Mouse (Mus musculus) ovary, adult 2 months (tissue): ENCODE measurements around the gene Atxn7l2. TPM values are rescaled to one million over a fixed set of nuclear protein-coding genes. Genes with fewer than 3 reads are reported as not detected.

Experiments
- polyA plus RNA-seq: library from polyadenylated mRNA; depleted of rRNA; stranded (reverse); fragments of >200 nt; gene quantifications from 2 replicates; pipeline ENCODE4 v1.2.3, GENCODE M21; 2012; rRNA removed

Gene Atxn7l2
- polyA plus RNA-seq: 16.2 and 17.9 TPM in 2 replicates

GRCm38 (mm10) chr3:108210771-108211139 is at the start of gene Atxn7l2:
Gene Atxn7l2 (minus strand): TSS chr3:108210934.

GRCm38 (mm10) chr3:108256719-108257637 is 46.2 kb upstream of the Atxn7l2 start, which contains the start of gene Psma5:
Gene Psma5 (plus strand): TSS chr3:108256926.

GRCm38 (mm10) chr3:108226558-108227350 is 16.0 kb upstream of the Atxn7l2 start, which contains the start of gene Sypl2:
Gene Sypl2 (minus strand): TSS chr3:108226648.

DNA sequence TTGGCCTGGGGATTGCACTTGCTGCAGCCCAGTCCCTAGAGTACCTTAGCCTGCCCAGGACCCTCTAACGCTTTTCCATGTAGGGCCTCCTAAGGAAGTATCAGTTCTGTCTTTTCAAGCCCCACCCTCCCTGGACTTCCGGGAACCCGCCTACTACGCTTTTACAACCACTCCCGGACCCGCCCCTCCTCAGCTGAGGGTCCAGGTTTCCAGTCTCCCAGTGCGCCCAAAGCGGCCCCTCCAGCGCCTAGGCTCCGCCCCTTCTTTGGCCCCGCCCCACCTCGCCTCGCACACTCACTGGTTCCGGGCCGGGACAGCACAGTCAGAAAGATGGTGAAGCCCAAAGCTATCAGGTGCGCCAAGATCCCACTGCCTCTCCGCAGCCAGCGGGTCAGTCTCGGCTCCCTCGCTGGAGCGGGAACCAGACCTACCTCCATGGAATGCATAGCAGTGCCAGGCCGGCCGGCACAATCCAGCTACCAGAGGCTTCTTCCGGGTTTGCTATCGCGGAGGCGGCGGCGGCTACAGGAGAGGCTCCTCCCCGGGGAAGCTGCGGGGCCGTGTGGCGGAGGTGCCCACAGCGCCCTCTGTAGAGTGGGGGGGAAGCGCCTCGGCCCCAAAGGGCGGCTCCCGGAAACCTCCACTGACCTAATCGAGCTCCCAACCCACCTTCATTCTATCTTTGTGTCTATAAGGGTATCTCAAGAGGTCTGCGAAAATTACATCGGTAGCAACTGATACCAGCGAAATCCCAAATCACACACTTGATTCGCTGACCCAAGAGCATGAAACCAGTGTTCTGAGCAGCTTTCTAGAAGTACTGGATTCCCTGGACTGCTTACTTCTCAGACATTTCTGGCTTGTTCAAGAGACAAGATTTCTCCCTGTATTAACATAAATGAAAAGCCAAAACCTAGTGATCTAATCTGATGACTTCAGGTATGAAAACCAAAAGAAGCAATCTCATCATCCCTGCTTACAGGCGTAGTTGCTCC is 10.1 kb downstream of the Atxn7l2 start, which contains the start of gene Cyb561d1:
TSS of gene Cyb561d1 (minus strand) at position 884 of the 995 bp plus-strand sequence.

DNA sequence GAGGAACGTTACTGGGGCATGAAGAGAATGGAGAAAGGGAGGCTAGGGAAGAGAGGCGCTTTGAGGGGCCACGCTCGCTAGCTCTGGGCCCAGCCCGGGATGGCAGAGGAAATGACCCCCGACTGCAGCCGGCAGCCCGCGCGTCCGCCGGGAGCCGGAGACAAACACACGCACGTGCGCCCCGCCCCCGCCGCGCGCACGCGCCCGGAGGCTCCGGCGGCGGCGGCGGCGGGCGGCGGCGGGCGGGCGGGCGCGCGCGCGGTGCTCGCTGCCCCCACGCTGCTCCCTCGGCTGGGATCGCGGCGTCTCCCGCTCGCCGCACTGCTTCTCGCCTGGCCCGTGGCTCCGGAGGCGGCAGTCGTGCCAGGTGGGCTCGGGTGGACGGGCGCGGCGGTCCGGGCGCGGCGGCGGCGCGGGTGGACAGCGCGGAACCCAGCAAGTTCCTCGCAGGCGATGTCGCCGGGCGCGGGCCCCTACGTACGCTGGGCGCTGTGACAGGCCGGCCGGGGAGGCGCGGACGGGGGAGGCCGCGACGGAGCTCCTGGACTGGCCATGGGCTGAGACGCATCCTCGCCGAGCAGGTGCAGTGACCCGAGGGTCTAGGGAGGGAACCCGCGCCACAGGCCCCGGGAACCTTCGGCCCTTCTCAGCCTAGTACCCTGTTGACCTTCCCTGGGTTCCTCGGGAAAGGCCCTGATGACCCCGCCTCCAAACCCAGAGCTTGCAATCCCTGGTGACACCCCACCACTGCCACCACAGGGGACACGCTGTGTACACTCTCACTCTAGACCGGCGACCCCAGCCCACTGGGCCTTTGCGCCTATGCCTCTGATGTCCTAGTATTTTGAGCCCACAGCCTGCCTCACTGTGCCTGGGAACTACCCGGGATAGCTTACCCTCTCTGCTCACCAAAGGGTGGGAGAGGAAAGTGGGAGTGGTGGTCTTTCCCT is 24.4 kb downstream of the Atxn7l2 start, which contains the start of gene Amigo1:
TSS of gene Amigo1 (plus strand) at position 238 of the 950 bp plus-strand sequence.

DNA sequence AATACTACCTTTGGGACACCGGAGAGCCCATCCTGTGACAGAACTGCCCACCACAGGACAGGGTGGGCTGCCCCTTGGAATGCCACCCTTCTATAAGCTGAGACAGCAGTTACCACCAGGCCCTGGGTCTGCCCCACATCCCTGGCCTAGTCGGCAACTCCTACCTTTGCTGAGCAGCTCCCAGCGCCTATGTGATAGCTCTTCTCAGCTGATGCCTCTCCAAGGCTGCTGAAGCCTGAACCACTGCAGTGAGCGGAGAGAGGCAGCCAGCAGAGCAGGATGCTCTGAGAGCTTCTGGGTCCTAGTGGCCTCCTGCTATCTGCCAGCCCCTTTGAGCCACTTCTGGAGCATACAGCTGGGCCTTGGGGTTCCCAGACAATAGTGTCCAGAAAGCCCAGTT is 56.1 kb downstream of the Atxn7l2 start, which contains the start of gene Gpr61:
TSS of gene Gpr61 (minus strand) at position 227 of the 400 bp plus-strand sequence.

Other genes starting within 250 kb of the Atxn7l2 start
- 0.29 and 0.37 TPM in 2 replicates for gene Gstm3, start 241.7 kb downstream of the Atxn7l2 start, polyA plus RNA-seq
- 769 and 813 TPM in 2 replicates for gene Gstm2, start 224.5 kb downstream of the Atxn7l2 start, polyA plus RNA-seq
- 1,875 and 2,662 TPM in 2 replicates for gene Gstm1, start 193.0 kb downstream of the Atxn7l2 start, polyA plus RNA-seq
- gene Gstm4, start 166.0 kb downstream of the Atxn7l2 start, polyA plus RNA-seq: 10.8 and 14.4 TPM in 2 replicates
- 259 and 297 TPM in 2 replicates for gene Ampd2, start 124.3 kb downstream of the Atxn7l2 start, polyA plus RNA-seq
- 1.8 and 2.3 TPM in 2 replicates for gene Gnat2, start 118.1 kb downstream of the Atxn7l2 start, polyA plus RNA-seq
- gene Gnai3, start 64.8 kb downstream of the Atxn7l2 start, polyA plus RNA-seq: 15.1 and 16.2 TPM in 2 replicates
- not detected in 2 replicates for gene Gpr61, start 56.1 kb downstream of the Atxn7l2 start, polyA plus RNA-seq
- gene Amigo1, start 24.6 kb downstream of the Atxn7l2 start, polyA plus RNA-seq: 42.4 and 42.5 TPM in 2 replicates
- gene Cyb561d1, start 9.7 kb downstream of the Atxn7l2 start, polyA plus RNA-seq: 8.7 and 9.5 TPM in 2 replicates
- 0.16 and 0.17 TPM in 2 replicates for gene Sypl2, start 15.7 kb upstream of the Atxn7l2 start, polyA plus RNA-seq
- 40.5 and 50.5 TPM in 2 replicates for gene Psma5, start 46.0 kb upstream of the Atxn7l2 start, polyA plus RNA-seq
- 29.1 and 29.2 TPM in 2 replicates for gene Sort1, start 73.1 kb upstream of the Atxn7l2 start, polyA plus RNA-seq
- gene Mybphl, start 154.0 kb upstream of the Atxn7l2 start, polyA plus RNA-seq: not detected in 2 replicates
- gene Psrc1, start 172.9 kb upstream of the Atxn7l2 start, polyA plus RNA-seq: 8.1 and 12.4 TPM in 2 replicates
- 35.2 and 37.0 TPM in 2 replicates for gene Celsr2, start 204.6 kb upstream of the Atxn7l2 start, polyA plus RNA-seq
- gene Sars, start 234.3 kb upstream of the Atxn7l2 start, polyA plus RNA-seq: 28.4 and 31.9 TPM in 2 replicates